Mouse (Mus musculus) liver, embryonic 16.5 days (tissue): Measurements from ENCODE around the gene Aup1. TPM values are rescaled to one million over a fixed set of nuclear protein-coding genes. Genes with fewer than 3 reads are reported as not detected.
A peak's percentile ranks its signal among the peaks of the same experiment; 100 is the strongest.

ENCODE experiments used
- ATAC-seq: fragments of 200-750 bp; cut with Nextera tagmentation; 2 replicates; pipeline ENCODE4 v1.8.0; 2017; ENCODE audit warnings: low read depth, mild to moderate bottlenecking, moderate number of reproducible peaks, moderate library complexity
- H3K27ac ChIP-seq: fragments of 300-500 bp; sonication (generic); 2 replicates; pipeline ENCODE4 v1.5.1; 2014; ENCODE audit warnings: mild to moderate bottlenecking, low read length
- H3K27me3 ChIP-seq: fragments of 300-500 bp; sonication (generic); 2 replicates; pipeline ENCODE4 v1.6.1; 2014; ENCODE audit warnings: low read depth, low read length, mixed read lengths; ENCODE audit not compliant: control insufficient read depth, insufficient read depth
- H3K36me3 ChIP-seq: fragments of 300-500 bp; sonication (generic); 2 replicates; pipeline ENCODE4 v1.6.1; 2014; ENCODE audit warnings: mild to moderate bottlenecking; ENCODE audit not compliant: control insufficient read depth, insufficient read depth
- H3K4me1 ChIP-seq: fragments of 300-500 bp; sonication (generic); 2 replicates; pipeline ENCODE4 v1.6.1; 2014; ENCODE audit warnings: low read depth, low read length, mixed read lengths; ENCODE audit not compliant: control insufficient read depth
- H3K4me2 ChIP-seq: fragments of 300-500 bp; sonication (generic); 2 replicates; pipeline ENCODE4 v1.6.1; 2014; ENCODE audit warnings: low read depth, low read length, mixed read lengths
- H3K4me3 ChIP-seq: fragments of 300-500 bp; sonication (generic); 2 replicates; pipeline ENCODE4 v1.5.1; 2014; ENCODE audit warnings: low read depth, mild to moderate bottlenecking, low read length
- H3K9ac ChIP-seq: fragments of 300-500 bp; sonication (generic); 2 replicates; pipeline ENCODE4 v1.6.1; 2014; ENCODE audit warnings: low read depth, low read length
- H3K9me3 ChIP-seq: fragments of 300-500 bp; sonication (generic); replicated peaks from 2 replicates; pipeline ENCODE4 v1.6.1; 2016; ENCODE audit warnings: low read length; ENCODE audit not compliant: control insufficient read depth
- WGBS: fragments of 180-500 bp; shearing (Covaris S2); extraction: QIAGEN DNeasy Blood & Tissue Kit; methylation state at CpG from one replicate; pipeline ENCODE4 v1.1.7; 2014; ENCODE audit not compliant: insufficient replicate concordance; 5-methylcytosine and 5-hydroxymethylcytosine counted together
- polyA plus RNA-seq: library from polyadenylated mRNA; unstranded; fragments of >200 nt; fragmentation: Nextera tagmentation; extraction: Ambion mirVana; gene quantifications from 2 replicates; pipeline ENCODE4 v1.2.1, GENCODE M21; 2015

Gene Aup1
- polyA plus RNA-seq, 1 experiment from 2014 or later, result 190 TPM

DNA sequence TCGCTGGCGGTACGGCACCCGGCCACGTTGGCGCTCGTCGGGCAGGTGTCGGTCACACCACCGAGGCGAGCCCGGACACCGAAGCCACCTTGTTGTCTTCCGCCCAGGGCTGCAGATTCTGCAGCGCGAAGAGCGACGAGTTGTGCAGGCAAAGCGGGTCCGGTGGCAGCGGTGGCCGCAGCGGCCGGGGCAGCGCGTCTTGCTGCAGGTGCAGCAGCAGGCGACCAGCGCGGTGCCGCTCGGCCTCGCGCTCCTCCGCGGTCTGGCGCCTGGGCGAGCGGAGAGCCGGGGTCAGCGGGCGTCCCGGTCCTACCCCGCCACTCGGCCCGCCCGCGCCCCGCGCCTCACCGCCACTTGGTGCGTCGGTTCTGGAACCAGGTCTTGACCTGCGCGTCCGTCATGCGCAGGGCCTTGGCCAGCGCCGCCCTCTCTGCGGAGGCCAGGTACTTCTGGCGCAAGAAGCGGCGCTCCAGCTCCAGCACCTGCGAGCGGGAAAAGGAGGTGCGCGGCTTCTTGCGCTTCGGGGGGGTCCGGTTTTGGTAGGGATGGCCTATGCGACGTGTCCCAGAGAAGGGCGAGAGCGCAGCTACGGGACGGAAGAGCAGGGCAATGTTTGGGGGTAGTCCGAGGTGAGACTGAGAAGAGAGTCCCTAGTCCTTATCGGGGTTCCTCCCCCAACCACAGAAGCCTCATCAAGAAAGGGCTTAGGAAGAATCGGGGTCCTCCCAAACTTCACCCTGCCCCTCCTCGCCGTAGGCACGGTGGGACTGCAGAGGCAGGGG, 14.6 kb downstream of the Aup1 start:
- no peaks in the 10 kb centered on the region for H3K9me3 ChIP-seq
- no peak overlapping the region for H3K9ac ChIP-seq
- H3K36me3 ChIP-seq, result no peaks in the 10 kb centered on the region

DNA sequence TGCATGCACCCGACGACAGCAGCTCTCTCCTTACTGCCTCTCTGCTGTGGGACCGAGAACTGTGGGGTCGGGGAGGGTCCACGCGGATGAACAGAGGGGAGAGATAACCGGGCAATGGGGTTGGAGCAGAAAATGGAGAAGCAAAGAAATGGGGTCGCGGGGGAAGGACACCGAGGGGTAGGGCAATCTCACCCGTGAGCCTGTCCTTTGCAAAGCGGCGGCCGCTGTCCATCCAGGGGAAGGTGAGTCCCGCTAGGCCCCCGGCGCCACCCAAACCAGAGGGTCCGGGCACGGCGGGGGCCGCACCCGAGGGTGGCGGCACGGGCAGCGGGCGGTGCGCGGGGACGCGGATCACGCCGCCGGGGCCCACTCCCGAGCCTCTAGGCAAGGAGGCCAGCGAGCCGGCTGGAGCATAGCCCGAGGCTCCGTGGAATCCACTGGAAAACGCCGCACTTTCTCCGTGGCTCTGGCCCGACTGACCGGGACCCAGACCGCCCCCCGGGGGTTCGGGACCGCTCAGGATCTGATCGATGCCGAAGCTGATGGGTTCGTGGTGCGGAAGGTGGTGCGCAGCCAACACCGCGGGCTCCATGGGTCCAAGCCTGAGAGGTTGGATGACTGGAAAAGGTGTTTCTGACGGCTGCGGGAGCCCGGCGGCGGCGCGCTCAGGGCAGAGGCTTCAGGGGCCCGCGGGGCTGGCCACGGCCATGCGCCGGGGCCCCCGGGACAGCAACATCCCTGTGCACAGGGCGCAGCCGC, 15.3 kb downstream of the Aup1 start:
- no peak overlapping the region for H3K27ac ChIP-seq
- no peak overlapping the region for H3K9ac ChIP-seq
- H3K9me3 ChIP-seq, result no peaks in the 10 kb centered on the region
- peaks cover 99% of the 10 kb centered on the region for H3K27me3 ChIP-seq
- H3K4me1 ChIP-seq, result peaks cover 19% of the 10 kb centered on the region
- H3K4me3 ChIP-seq, result peak overlapping the region; percentile 13
- 1% methylated on average over 69 of the region's 69 CpGs for WGBS
- H3K4me2 ChIP-seq, result no peak overlapping the region
- no peaks in the 10 kb centered on the region for H3K36me3 ChIP-seq
- no peak for ATAC-seq

More for the DNA sequence above, 14.6 kb downstream of the Aup1 start:
- Histone ChIP-seq H3K27me3 (peaks cover 99% of the 10 kb centered on the region), H3K27ac (no peak overlapping the region), H3K4me1 (peaks cover 19% of the 10 kb centered on the region), H3K4me3 (peak overlapping the region; percentile 34), H3K4me2 (peak overlapping the region; percentile 55)
- ATAC-seq, result no peak
- WGBS, result 2% methylated on average over 78 of the region's 81 CpGs

DNA sequence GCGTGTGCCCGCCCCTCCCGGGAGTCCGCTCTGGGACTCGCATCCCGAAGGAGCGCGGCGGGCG, 15.8 kb downstream of the Aup1 start, which contains the start of gene Tlx2:
TSS of gene Tlx2 (minus strand) at position 47 of the 64 bp plus-strand sequence.
- Histone ChIP-seq H3K9ac (no peak within 1 kb of the TSS), H3K4me2 (no peak within 1 kb of the TSS)
- WGBS, result 0% methylated on average over 10 of the region's 10 CpGs

DNA sequence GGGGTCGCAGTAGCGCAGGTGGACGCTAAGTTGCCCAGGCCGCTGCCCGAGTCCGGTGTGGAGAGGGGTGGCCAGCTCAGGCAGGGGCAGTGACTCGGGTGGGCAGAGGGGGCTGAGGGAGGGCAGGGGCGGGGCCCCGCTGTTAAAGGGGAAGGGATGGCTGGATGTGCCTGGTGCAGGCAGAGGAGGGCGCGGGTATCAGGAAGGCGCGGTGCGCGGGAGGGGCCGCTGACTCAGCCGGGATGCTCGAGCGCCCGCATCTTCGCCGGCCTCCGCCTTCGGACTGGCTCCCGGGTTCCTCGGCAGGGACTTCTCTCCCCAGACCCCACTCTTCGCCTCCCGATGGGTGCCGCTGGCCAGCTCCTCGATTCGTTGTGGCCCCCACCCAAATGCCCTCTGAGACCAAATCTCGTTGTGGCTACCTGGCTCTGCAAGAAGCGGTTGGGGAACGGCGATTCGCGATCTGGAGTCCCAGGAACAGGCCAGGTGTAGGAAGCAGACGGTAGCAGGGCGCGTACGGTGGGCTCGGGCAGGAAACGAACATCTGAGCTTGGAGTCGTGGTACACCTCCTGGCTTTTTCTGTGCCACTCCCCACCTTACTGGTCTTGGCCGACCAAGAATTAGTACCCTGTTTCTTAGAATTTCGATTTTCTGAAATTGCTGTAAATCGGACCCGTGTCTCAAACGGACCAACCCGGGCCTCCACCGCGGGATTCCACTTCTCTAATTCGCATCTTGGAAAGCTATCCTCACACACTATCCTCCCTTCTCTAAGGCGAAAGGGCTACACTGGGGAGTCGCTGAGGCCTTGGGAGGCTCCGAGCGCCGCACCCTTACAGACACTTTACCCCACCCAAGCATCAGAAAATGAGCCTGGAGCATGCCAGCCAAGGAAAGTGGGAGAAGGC, 16.2 kb downstream of the Aup1 start:
- peaks cover 19% of the 10 kb centered on the region for H3K4me1 ChIP-seq
- WGBS, result 1% methylated on average over 57 of the region's 58 CpGs
- H3K4me2 ChIP-seq, result no peak overlapping the region
- H3K9me3 ChIP-seq, result no peaks in the 10 kb centered on the region
- H3K27ac ChIP-seq, result no peak overlapping the region
- H3K4me3 ChIP-seq, result 0 out of 2 replicates have a peak overlapping the region, but pooled peaks have one; percentile 6
- H3K9ac ChIP-seq, result no peak overlapping the region
- H3K27me3 ChIP-seq, result peaks cover 98% of the 10 kb centered on the region
- H3K36me3 ChIP-seq, result no peaks in the 10 kb centered on the region
- no peak for ATAC-seq

More for the DNA sequence above, 15.8 kb downstream of the Aup1 start, which contains the start of gene Tlx2:
- no peaks in the 10 kb centered on the region for H3K9me3 ChIP-seq
- H3K27me3 ChIP-seq, result peaks cover 98% of the 10 kb centered on the region
- H3K36me3 ChIP-seq, result no peaks in the 10 kb centered on the region
- ATAC-seq, result no peak
- no peak within 1 kb of the TSS for H3K27ac ChIP-seq
- peak within 1 kb of the TSS; percentile 34 for H3K4me3 ChIP-seq
- H3K4me1 ChIP-seq, result peaks cover 19% of the 10 kb centered on the region

DNA sequence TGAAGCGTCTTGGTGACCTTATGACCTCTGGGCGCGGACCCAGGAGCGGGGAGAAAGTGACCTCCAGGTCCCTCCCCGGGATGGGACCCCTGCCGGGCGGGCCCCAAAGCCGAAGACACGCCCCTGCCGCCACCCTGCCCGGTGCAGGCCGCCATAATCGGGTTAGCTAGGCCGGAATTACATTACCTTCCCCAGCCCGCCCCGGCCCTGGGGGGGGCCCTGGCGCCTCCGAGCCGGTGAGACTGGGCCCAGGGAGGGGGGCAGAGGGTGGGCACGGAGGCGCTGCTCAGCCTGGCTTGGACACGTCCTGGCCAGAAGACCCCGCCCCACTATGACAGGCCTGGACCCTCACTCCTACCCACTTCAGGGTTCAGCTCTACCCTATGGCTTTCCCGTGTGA, 16.9 kb downstream of the Aup1 start:
- no peak overlapping the region for H3K27ac ChIP-seq
- peaks cover 19% of the 10 kb centered on the region for H3K4me1 ChIP-seq
- H3K4me2 ChIP-seq, result no peak overlapping the region
- no peak overlapping the region for H3K4me3 ChIP-seq
- 2% methylated on average over 24 of the region's 24 CpGs for WGBS
- no peak overlapping the region for H3K9ac ChIP-seq
- peaks cover 98% of the 10 kb centered on the region for H3K27me3 ChIP-seq
- H3K36me3 ChIP-seq, result no peaks in the 10 kb centered on the region
- no peaks in the 10 kb centered on the region for H3K9me3 ChIP-seq
- no peak for ATAC-seq

DNA sequence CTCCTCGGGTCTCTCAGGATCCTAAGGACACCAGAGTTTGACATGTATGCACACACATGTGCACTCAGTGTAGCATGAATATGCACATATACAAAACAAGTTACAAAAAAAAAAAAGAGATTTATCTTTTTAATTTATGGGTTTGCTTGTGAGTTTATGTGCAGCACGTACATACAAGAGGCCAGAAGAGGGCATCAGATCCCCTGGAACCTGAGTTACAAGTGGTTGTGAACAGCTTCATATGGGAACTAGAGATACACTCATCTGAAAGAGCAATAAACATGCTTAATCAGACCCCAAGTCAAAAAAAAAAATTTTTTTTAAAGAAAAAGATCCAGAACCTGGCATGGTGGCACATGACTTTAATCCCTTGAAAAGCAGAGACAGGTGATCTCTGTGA, 20.7 kb downstream of the Aup1 start:
- Histone ChIP-seq H3K27me3 (peaks cover 67% of the 10 kb centered on the region), H3K9me3 (no peaks in the 10 kb centered on the region), H3K4me3 (no peak overlapping the region), H3K4me1 (peaks cover 25% of the 10 kb centered on the region), H3K36me3 (no peaks in the 10 kb centered on the region), H3K4me2 (no peak overlapping the region), H3K9ac (no peak overlapping the region), H3K27ac (no peak overlapping the region)
- ATAC-seq, result no peak
- WGBS, result 13% methylated on average over 2 of the region's 2 CpGs

DNA sequence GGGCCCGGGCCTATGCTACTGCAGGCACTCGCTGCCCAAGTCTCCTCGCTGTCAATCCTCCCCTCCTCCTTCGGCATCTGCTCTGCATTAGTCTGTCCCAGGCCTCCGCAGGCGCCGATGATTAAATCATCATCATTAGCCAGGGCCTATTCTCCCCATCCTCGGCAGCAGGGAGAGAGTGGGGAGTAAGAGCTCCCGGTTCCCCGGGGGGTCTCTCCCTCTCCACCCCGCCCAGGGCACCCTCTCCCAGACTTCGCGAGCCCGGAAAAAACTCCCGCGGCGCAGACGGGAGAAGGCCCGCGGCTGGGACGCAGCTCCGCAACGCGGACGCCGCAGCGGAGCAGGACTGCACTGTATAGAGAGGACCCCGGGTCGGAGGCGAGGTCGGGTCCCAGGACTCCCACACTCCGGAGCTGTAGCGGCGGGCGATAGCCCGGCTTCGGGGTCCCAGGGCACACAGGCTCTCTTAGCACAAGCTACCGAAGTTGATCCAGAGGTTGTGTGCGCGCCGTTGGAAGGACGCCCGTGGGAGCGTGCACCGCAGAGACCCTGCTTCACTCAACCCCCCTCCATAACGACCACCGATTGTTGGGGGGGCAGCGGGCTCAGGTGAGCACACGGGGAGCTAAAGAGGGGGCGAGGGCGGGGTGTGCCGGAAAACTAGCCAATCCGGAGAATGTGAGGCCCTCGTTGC, 23.5 kb downstream of the Aup1 start, which contains the start of gene Pcgf1:
TSS of gene Pcgf1 (plus strand) at position 240 of the 694 bp plus-strand sequence.
- Histone ChIP-seq H3K4me1 (peaks cover 11% of the 10 kb centered on the region), H3K27ac (peak within 1 kb of the TSS; percentile 83), H3K36me3 (peaks cover 2% of the 10 kb centered on the region; the same call in 1 of the 2 replicates), H3K27me3 (peaks cover 39% of the 10 kb centered on the region), H3K9ac (peak within 1 kb of the TSS; percentile 92), H3K4me2 (peak within 1 kb of the TSS; percentile 98), H3K9me3 (no peaks in the 10 kb centered on the region), H3K4me3 (peak within 1 kb of the TSS; percentile 87)
- WGBS, result under 1% methylated on average over 54 of the region's 54 CpGs
- ATAC-seq, result peak; percentile 33

DNA sequence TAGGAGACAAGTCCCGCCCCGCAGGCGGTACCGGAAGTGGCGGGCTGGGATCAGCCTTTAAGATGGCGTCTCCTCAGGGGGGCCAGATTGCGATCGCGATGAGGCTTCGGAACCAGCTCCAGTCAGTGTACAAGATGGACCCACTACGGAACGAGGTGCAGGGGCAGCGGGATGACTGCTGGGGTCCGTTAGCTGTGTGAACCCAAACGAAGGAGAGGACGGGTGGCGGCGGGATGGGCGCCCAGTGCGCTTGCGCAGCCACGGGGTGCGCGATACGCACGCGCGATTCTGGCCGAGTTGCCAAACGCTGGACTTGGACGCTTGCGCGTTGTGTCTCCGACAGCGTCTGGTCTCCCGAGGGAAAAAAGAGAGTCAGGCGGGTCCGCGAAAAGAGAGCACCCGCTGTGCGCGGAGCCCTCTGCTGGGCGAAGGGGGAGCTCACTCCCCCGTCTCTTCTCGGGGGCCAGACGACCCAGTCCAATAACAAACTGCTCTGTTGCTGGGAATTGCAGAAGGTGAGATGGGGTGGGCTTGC, 24.1 kb downstream of the Aup1 start:
- Histone ChIP-seq H3K36me3 (peaks cover 2% of the 10 kb centered on the region; the same call in 1 of the 2 replicates), H3K4me3 (peak overlapping the region; percentile 87), H3K27ac (peak overlapping the region; percentile 83), H3K27me3 (peaks cover 40% of the 10 kb centered on the region), H3K4me2 (peak overlapping the region; percentile 98), H3K9me3 (no peaks in the 10 kb centered on the region), H3K4me1 (peaks cover 11% of the 10 kb centered on the region), H3K9ac (peak overlapping the region; percentile 92)
- ATAC-seq, result peak; percentile 92
- under 1% methylated on average over 46 of the region's 46 CpGs for WGBS
